Mouse (Mus musculus): Measurements from ENCODE around the gene H2-Q2.

GRCm38 (mm10) chr17:35359470-35359862 is 17.4 kb downstream of the H2-Q2 start:
- TF ChIP-seq CTCF (IDR thresholded peaks at IDR 0.05; ENCODE audit: low read depth, low read length), result no peak
- no peak for TF ChIP-seq POLR2A (IDR thresholded peaks at IDR 0.05; ENCODE audit: extremely low read depth, insufficient read depth, low read length)

Data from liver, adult 2 months (tissue).